Mouse (Mus musculus) embryonic facial prominence, embryonic 15.5 days (tissue): ENCODE measurements around the gene Zranb2. TPM values are rescaled to one million over a fixed set of nuclear protein-coding genes. Genes with fewer than 3 reads are reported as not detected.

Experiments
- ATAC-seq: fragments of 200-750 bp; cut with Nextera tagmentation; 2 replicates; pipeline ENCODE4 v1.8.0; 2017; ENCODE audit warnings: low read depth, moderate TSS enrichment; ENCODE audit not compliant: insufficient number of reproducible peaks, low FRiP score, low TSS enrichment
- H3K27ac ChIP-seq: fragments of 300-500 bp; sonication (generic); replicated peaks from 2 replicates; pipeline ENCODE4 v1.5.1; 2015; ENCODE audit warnings: mild to moderate bottlenecking, inconsistent platforms
- H3K27me3 ChIP-seq: fragments of 300-500 bp; sonication (generic); 2 replicates; pipeline ENCODE4 v1.6.1; 2015; ENCODE audit warnings: inconsistent platforms
- H3K36me3 ChIP-seq: fragments of 300-500 bp; sonication (generic); 2 replicates; pipeline ENCODE4 v1.6.1; 2015; ENCODE audit warnings: mild to moderate bottlenecking, inconsistent platforms
- H3K4me1 ChIP-seq: fragments of 300-500 bp; sonication (generic); 2 replicates; pipeline ENCODE4 v1.6.1; 2015; ENCODE audit warnings: inconsistent platforms
- H3K4me2 ChIP-seq: fragments of 300-500 bp; sonication (generic); replicated peaks from 2 replicates; pipeline ENCODE4 v1.6.1; 2015; ENCODE audit warnings: mild to moderate bottlenecking, inconsistent platforms
- H3K4me3 ChIP-seq: fragments of 300-500 bp; sonication (generic); replicated peaks from 2 replicates; pipeline ENCODE4 v1.5.1; 2015; ENCODE audit warnings: mild to moderate bottlenecking, inconsistent platforms
- H3K9ac ChIP-seq: fragments of 300-500 bp; sonication (generic); 2 replicates; pipeline ENCODE4 v1.6.1; 2015; ENCODE audit warnings: inconsistent platforms
- H3K9me3 ChIP-seq: fragments of 300-500 bp; sonication (generic); replicated peaks from 2 replicates; pipeline ENCODE4 v1.6.1; 2016; ENCODE audit warnings: inconsistent platforms
- WGBS: fragments of 180-500 bp; shearing (Covaris S2); methylation state at CpG from one replicate; pipeline ENCODE4 v1.1.7; 2015; 5-methylcytosine and 5-hydroxymethylcytosine counted together
- polyA plus RNA-seq: library from polyadenylated mRNA; unstranded; fragments of >200 nt; fragmentation: Nextera tagmentation; extraction: Ambion mirVana; gene quantifications from 2 replicates; pipeline ENCODE4 v1.2.1, GENCODE M21; 2015

Zranb2 gene
- polyA plus RNA-seq, 1 experiment from 2014 or later = 88.3 TPM

DNA sequence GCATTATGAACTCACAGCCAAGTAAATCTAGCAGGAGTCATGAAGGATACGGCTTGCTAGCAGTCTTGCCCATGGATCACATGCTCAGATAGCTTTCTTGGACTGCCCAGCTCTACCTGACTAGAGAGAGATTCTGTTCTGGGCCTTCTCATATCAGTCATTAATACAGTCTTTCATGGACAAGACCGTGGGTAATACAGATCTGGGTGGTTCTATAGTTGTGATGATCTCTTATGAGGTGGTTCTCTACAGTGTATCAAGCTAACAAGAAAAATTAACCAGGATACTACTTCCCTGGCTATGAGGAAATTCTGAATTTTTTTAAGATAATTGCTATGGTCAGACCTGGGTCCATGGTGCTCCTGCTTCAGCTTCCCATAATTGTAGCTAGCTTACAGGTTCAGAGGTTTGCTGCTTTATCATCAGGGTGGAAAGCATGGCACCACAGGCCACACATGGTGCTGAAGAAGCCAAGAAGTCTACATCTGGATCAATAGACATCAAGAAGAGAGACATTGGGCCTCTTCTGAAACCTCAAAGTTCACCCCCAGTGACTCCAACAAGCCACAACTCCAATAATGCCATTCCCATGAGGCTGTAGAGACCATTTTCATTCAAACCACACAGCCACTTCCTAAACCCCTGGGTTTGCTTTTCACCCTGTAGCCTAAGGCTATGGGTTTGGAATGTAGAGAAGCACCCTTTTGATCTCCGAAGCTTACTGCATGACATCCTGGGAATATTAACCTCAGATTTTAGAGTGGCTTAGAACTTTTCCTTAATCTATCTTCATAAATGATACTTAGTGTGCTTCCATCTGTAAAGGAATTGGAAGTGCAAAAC, 16.0 kb downstream of the Zranb2 start:
- WGBS = 81% methylated on average over 3 of the region's 3 CpGs
- H3K9ac ChIP-seq = no peak overlapping the region
- peaks cover 35% of the 10 kb centered on the region for H3K36me3 ChIP-seq
- H3K27me3 ChIP-seq = no peaks in the 10 kb centered on the region
- H3K27ac ChIP-seq = no peak overlapping the region
- no peak overlapping the region for H3K4me3 ChIP-seq
- no peaks in the 10 kb centered on the region for H3K4me1 ChIP-seq
- no peak overlapping the region for H3K4me2 ChIP-seq
- ATAC-seq = no peak
- H3K9me3 ChIP-seq = no peaks in the 10 kb centered on the region

DNA sequence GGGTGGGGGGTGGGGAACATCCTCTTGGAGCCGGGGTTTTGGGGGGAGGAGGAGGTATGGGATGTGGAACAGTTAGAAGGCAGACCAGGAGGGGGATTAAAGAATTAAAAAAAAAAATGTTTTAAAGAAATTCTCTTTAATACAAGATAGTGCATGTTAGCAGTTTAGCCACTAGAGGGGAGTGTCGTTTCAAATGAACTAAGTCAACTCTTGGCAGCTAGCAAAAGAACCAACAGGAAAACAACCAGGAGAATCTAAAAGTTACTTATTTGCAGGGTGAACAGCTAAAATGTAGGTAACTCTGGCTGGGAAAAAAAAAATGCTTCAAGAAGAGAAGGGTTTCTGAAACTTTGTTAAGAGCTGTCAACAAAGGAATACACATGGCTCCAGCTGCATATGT, 31.2 kb downstream of the Zranb2 start:
- peaks cover 16% of the 10 kb centered on the region for H3K4me1 ChIP-seq
- H3K36me3 ChIP-seq = no peaks in the 10 kb centered on the region
- H3K27me3 ChIP-seq = peaks cover 34% of the 10 kb centered on the region
- no peak overlapping the region for H3K4me3 ChIP-seq
- no peak for ATAC-seq
- no peaks in the 10 kb centered on the region for H3K9me3 ChIP-seq
- H3K9ac ChIP-seq = no peak overlapping the region
- no peak overlapping the region for H3K27ac ChIP-seq
- no peak overlapping the region for H3K4me2 ChIP-seq
- WGBS = 0% methylated on average over 2 of the region's 2 CpGs

DNA sequence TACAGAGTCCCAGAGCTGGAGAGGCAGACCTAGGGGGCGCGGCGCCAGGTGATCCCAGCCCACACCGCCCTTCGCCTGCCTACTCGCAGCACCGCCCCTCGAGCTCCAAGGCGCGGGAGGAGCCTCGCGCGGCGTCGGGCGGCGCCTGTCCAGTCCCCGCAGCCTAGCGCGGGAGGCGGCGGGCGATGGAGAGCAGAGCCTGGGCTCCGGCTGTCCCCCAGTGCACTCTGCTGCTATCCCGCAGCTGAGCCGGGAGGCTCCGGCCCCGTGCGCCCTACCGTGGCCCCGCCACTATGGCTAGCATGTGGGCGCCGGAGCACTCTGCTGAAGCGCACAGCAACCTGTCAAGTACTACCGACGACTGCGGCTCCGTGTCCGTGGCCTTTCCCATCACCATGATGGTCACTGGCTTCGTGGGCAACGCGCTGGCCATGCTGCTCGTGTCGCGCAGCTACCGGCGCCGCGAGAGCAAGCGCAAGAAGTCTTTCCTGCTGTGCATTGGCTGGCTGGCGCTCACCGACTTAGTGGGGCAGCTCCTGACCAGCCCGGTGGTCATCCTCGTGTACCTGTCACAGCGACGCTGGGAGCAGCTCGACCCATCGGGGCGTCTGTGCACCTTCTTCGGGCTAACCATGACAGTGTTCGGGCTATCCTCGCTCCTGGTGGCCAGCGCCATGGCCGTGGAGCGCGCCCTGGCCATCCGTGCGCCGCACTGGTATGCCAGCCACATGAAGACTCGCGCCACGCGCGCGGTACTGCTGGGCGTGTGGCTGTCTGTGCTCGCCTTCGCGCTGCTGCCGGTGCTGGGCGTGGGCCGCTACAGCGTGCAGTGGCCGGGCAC, 33.0 kb downstream of the Zranb2 start, which contains the start of gene Ptger3:
Gene Ptger3, plus strand, starts transcription at position 168 of the 841 bp plus-strand sequence.
- Histone ChIP-seq H3K4me1 (peaks cover 16% of the 10 kb centered on the region), H3K9ac (peak within 1 kb of the TSS; percentile 44), H3K4me2 (peak within 1 kb of the TSS; percentile 99), H3K27me3 (peaks cover 34% of the 10 kb centered on the region), H3K36me3 (no peaks in the 10 kb centered on the region), H3K27ac (no peak within 1 kb of the TSS), H3K9me3 (no peaks in the 10 kb centered on the region), H3K4me3 (peak within 1 kb of the TSS; percentile 55)
- peak; percentile 75 for ATAC-seq
- WGBS = under 1% methylated on average over 84 of the region's 84 CpGs

DNA sequence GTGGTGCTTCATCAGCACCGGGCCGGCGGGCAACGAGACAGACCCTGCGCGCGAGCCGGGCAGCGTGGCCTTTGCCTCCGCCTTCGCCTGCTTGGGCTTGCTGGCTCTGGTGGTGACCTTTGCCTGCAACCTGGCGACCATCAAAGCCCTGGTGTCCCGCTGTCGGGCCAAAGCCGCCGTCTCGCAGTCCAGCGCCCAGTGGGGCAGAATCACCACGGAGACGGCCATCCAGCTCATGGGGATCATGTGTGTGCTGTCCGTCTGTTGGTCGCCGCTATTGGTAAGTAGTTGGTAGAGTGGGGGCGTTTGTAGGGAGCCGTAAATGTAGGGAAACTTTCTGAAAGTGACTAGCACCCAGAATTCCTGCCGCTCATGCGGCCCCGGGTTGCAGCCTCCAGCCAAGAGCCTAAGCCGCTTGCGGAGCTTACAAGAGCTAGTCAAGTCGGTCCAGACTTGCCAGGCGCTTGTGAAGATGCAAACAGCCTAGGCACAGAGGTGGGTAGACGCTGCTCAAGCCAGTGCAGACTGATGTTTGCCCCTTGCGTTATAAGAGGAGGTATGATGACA, 33.7 kb downstream of the Zranb2 start:
- Histone ChIP-seq H3K4me2 (peak overlapping the region; percentile 99), H3K27me3 (peaks cover 34% of the 10 kb centered on the region), H3K9ac (peak overlapping the region; percentile 44), H3K9me3 (no peaks in the 10 kb centered on the region), H3K4me3 (peak overlapping the region; percentile 55), H3K4me1 (peaks cover 16% of the 10 kb centered on the region), H3K27ac (no peak overlapping the region), H3K36me3 (no peaks in the 10 kb centered on the region)
- WGBS = 2% methylated on average over 34 of the region's 34 CpGs
- no peak; the same call in 1 of the 2 replicates for ATAC-seq

DNA sequence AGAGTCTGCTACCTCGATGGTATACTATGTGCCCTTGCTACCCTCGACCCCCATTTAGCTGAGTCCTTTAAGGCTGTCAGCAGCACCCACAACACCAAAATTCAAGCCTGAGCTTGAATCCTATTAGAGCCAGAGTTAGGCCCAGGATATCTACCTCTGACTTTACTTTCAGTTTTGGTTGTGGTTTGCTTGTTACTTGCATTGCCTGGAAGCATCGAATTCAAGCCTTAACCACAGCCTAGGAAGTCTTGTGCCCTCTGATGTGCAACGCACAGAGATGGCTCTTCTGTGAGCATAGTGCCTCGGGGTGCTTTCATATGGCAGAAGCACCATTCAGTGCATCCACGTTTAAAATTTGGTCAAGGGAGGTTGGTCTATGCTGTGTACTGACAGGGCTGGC, 38.1 kb downstream of the Zranb2 start:
- no peaks in the 10 kb centered on the region for H3K9me3 ChIP-seq
- no peak overlapping the region for H3K9ac ChIP-seq
- H3K27me3 ChIP-seq = peaks cover 25% of the 10 kb centered on the region
- no peaks in the 10 kb centered on the region for H3K36me3 ChIP-seq
- H3K4me1 ChIP-seq = peaks cover 11% of the 10 kb centered on the region
- no peak overlapping the region for H3K27ac ChIP-seq
- H3K4me2 ChIP-seq = no peak overlapping the region
- no peak for ATAC-seq
- 71% methylated on average over 6 of the region's 6 CpGs for WGBS
- H3K4me3 ChIP-seq = no peak overlapping the region

DNA sequence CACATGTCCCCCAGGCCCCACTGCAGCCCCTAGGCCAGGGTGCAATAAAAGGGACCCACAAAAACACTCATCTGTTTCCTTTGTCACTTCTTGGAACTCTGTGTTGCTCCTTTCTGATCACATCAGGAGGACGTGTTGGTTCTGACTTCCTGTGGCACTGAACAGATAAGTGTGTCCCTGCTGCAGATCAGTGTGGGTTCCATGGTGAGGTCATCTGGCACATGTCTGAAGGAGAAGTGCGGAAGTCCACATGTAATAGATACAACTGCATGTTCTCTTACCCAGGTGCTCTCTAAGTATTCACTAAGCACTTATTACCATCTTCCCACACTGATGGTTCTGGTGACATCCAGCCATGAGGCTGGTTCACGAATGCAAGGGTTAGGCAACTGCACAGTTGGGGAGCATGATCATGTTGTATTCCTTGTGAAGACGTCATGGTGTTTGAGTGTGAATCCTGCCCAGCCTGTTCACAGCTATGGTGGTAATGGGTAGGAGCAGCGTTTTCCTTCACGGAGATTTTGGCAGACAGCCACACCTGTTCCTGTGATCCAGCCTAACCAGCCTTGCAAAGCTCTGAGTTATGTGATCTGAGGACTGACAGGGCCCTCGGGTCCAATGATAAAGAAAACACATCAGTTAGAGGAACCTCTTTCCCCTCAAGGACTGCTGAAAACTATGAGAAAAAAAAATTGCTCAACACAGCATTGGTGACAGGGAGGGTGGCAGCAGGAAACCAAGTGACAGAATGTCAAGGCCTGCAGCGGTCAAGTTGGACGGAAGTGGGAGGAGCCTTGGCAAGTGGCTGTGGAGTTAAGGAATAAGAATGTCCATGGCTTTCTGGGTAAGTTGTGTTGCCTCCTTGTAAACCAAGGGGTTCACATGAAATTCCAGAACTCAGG, 41.7 kb downstream of the Zranb2 start:
- Histone ChIP-seq H3K4me3 (no peak overlapping the region), H3K27ac (no peak overlapping the region), H3K27me3 (no peaks in the 10 kb centered on the region), H3K9me3 (no peaks in the 10 kb centered on the region), H3K9ac (no peak overlapping the region), H3K4me1 (no peaks in the 10 kb centered on the region), H3K36me3 (no peaks in the 10 kb centered on the region), H3K4me2 (no peak overlapping the region)
- ATAC-seq = peak; percentile 54; the same call in 1 of the 2 replicates
- WGBS = 60% methylated on average over 9 of the region's 9 CpGs

DNA sequence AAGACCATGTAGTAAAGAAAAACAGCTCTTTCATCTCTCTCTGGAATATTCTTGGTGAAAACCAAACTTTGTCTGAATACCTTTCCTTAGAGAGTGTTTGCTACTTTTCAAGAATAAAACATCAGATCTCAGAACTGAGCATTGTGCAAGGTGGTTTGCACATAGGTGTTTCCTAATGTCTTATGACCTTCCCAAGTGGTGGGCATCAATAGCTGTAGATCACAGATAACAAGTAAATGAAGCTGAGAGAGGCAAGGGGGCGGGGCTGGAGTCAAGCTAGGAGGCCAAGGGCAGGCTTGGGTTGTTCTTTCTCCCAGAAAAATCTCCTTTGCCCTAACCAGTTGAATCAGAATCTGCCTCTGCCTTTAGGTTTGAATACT, 42.4 kb downstream of the Zranb2 start:
- whole genome bisulfite sequencing = 73% methylated on average over 1 of the region's 1 CpGs
- Histone ChIP-seq H3K4me3 (no peak overlapping the region), H3K36me3 (no peaks in the 10 kb centered on the region), H3K9me3 (no peaks in the 10 kb centered on the region), H3K4me2 (no peak overlapping the region), H3K9ac (no peak overlapping the region), H3K27ac (no peak overlapping the region), H3K27me3 (no peaks in the 10 kb centered on the region), H3K4me1 (no peaks in the 10 kb centered on the region)
- ATAC-seq = no peak

DNA sequence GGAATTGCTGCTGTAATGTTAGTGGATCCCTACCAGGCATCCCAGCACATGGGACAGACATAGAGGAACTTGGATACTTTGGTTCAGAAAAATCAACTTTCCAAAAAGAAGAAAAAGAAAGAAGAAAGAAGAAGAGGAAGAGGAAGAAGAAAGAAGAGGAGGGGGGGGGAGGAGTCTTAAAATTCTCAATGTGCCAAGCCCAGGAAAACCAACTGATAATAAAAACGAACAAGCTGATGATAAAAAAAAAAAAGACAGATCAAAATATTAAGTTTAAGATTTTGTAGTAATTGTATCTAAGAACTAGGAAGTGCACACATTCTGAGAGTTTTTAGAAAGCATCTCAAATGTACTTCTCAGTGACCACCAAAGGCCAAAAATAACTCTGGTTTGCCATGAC, 42.9 kb downstream of the Zranb2 start:
- no peaks in the 10 kb centered on the region for H3K4me1 ChIP-seq
- H3K36me3 ChIP-seq = no peaks in the 10 kb centered on the region
- no peak overlapping the region for H3K4me3 ChIP-seq
- no peak overlapping the region for H3K27ac ChIP-seq
- H3K9me3 ChIP-seq = no peaks in the 10 kb centered on the region
- no peak for ATAC-seq
- no peak overlapping the region for H3K9ac ChIP-seq
- WGBS = 70% methylated on average over 1 of the region's 1 CpGs
- no peaks in the 10 kb centered on the region for H3K27me3 ChIP-seq
- H3K4me2 ChIP-seq = no peak overlapping the region

DNA sequence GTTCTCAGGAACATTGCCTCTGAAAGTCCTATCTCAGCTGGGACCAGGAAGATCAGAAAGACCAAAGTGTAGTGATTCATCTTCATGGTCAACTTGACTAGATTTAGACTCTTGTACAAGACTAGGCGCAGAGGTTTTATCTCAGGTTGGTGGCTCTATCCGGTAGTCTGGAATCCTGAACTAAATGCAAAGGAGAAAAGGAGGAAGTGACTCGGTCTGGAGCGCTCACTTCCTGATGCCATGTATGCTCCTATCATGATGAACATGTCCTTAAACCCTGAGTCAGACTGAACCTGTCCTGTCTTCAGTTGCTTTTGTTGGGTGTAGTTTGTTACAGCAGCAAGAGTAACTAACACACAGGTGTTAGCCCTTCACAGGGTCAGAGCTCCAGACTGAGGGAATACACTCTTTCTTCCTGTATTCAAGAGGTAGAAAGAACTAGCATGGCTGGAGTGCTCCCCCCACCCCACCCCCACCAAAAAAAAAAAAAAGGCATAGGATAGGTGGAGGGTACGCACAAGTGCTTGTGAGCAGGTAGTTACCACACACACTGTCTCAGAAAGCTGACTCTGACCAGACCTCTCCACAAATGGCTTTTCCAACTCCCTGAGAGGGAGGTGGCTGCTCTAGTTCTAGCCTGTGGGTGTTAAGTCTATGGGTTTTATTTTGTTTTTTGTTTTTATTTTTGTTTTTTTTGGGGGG, 44.7 kb downstream of the Zranb2 start:
- WGBS = 98% methylated on average over 5 of the region's 5 CpGs

DNA sequence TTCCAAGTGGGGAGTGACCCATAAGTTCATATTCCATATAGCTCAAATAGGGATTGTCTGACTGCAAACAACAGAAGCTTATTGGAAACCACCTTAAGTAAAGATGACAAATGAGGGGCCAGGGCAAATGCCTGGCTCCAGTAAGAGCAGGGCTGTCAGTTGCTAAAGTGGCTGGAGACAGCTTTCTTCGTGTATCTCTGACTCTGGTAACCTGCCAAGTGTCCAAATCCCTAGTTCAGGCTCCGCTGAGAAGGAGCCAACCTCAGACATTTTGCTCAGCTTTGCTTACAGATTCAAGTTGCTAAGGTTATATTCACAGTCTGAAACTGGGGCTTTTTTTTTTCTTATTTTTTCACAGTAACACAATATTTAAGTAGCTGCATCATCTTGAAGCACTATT, 45.4 kb downstream of the Zranb2 start:
- Histone ChIP-seq H3K4me1 (peaks cover 5% of the 10 kb centered on the region; the same call in 1 of the 2 replicates), H3K4me2 (no peak overlapping the region), H3K27me3 (no peaks in the 10 kb centered on the region), H3K4me3 (no peak overlapping the region), H3K9me3 (no peaks in the 10 kb centered on the region), H3K36me3 (no peaks in the 10 kb centered on the region), H3K9ac (no peak overlapping the region), H3K27ac (no peak overlapping the region)
- WGBS = 64% methylated on average over 2 of the region's 2 CpGs
- no peak for ATAC-seq

More for the DNA sequence above, 44.7 kb downstream of the Zranb2 start:
- H3K4me1 ChIP-seq = peaks cover 5% of the 10 kb centered on the region; the same call in 1 of the 2 replicates
- no peaks in the 10 kb centered on the region for H3K27me3 ChIP-seq
- no peak for ATAC-seq
- H3K4me3 ChIP-seq = no peak overlapping the region
- no peaks in the 10 kb centered on the region for H3K9me3 ChIP-seq
- no peak overlapping the region for H3K4me2 ChIP-seq
- no peak overlapping the region for H3K27ac ChIP-seq
- no peak overlapping the region for H3K9ac ChIP-seq
- H3K36me3 ChIP-seq = no peaks in the 10 kb centered on the region
